Mouse (Mus musculus) retina, embryonic 14.5 days (tissue): ENCODE data around the gene Lefty1.
"Not testable (repeated sequence)": the region's sequence is repeated elsewhere in the genome, so short reads cannot be mapped to it uniquely, and the experiment has no call there.

Source experiments
- DNase-seq: peaks from one replicate; pipeline ENCODE4 v3.0.0-alpha.2; 2015; ENCODE audit warnings: low spot score

Gene Lefty1

DNA sequence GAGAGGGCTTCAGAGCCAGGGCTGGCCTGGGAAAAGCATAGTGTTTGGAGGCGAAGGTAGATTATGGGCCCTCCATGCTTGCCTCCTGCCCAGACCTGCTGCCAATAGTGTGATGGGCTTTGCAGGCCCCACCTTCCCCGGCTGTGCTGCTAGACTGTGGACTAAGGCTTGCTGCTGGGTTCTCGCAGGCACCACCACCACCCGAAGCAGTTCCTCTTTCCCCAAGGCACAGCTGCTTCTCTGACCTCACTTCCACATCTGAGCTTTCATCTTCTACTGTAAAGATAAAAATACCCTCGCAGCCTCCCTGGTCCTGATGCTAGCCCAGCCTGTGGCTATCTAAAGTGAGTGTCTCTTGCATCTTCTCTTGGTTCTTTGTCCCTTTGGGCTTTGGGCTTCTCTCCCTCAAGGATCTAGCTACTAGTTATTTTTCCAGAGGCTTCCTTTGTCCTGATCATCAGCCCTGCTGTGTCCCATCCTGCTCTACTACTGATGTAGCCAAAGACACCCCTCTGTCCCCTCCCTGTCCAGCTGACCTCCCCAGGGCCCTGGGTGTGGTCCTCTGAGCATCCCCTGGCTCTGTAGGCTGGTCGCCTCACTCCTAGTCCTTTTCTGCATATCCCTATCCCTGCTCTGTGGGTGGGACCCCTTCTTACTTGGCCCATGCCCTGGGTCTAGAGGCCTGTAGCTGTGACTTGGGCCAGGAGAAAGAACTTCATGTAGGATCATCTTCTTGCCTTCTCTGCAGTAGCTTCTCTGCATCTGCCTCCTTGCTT, 12.4 kb upstream of the Lefty1 start:
- no peak for DNase-seq

DNA sequence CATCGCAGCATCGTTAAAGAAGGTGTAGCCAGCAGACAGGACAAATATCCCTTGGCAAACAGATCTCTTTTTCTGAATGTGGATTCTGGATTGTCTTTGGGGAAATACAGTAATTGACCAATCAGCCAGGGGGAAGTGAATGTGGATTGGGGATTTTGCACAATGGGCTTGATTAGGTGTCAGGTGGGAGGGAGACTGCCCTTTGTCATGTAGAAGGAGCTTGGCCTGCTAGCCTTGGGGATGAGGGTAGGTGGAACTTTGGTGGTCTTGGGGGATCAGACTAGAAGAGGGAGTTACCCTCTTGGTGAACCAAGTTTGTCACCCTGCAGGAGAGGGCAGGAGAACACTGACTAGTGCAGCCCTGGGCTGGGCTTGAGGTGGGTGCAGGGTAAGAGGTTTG, 10.1 kb upstream of the Lefty1 start:
- no peak for DNase-seq

DNA sequence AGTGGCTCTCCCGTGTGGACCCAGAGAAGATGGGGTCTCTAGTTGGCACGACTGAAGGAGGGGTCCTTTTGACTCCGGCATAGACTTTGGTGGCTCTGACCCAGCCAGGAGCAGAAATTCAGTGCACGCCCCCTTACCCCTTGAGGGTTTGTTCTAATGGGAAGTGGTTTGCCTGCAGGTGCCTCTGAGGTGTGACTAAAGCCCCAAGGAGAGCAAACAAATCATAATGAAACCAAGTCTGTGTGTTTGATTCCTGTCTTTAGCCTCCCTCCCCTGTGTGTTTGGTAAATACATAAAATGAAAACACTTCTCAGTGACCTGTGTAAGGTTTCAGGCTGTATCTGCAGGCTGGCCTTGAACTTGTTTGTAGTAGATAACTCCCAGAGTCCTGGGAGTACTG, 8.5 kb upstream of the Lefty1 start:
- no peak for DNase-seq

DNA sequence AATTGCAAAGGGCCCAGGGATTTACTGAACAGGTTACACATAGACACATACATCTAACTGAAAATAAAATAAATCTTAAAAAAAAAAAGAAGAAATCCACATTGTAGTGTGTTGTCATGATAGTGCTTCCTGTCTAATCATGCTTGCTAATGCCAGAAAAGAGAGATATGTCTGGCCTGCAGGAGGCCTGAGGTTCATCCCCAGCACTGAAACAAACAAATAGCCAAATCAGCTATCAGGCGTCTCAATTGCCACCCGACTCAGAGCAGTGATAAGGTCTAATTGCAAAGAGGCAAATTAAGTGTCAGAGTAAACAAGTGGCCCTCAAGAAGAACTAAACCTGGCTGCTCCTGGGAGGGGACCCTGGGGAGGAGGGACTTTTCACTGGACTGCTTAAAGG, 5.2 kb upstream of the Lefty1 start:
- no peak for DNase-seq

DNA sequence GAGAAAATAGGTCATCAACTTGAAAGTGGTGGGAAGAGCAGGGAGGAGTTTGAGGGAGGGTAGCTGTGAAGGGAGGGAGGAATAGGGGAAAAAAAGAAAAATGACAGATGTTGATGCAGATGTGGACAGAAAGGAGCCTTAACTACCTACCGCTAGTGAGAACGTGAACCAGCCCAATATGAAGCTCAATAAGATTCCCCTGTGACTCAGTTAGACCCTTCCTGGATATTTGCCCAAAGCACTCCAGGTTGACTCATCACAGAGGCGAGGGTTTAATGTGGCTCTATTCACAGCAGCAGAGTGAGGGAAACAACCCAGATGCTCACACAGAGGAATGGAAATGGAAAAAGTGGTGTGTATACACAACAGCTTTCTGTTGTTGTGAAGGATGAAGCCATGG, 3.7 kb upstream of the Lefty1 start:
- no peak for DNase-seq

DNA sequence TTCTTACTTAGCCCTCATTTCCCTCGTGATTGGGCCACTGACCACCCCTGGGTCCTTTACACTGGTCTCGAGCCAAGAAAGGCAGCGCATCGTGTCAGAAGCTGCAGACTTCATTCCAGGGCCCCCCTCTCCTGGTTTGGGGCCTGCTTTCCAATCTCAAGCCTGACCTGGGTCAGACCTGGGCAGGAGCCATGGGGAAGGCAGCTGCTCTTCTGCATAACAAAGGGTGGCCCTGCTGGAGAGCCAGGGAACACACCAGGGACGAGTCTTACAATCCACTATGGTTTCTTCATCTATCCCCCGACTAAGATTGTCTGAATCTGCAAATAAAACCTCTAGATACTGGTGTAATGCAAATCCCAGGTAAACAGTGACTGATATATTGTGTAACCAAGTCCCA, 1.2 kb upstream of the Lefty1 start:
- no peak for DNase-seq

DNA sequence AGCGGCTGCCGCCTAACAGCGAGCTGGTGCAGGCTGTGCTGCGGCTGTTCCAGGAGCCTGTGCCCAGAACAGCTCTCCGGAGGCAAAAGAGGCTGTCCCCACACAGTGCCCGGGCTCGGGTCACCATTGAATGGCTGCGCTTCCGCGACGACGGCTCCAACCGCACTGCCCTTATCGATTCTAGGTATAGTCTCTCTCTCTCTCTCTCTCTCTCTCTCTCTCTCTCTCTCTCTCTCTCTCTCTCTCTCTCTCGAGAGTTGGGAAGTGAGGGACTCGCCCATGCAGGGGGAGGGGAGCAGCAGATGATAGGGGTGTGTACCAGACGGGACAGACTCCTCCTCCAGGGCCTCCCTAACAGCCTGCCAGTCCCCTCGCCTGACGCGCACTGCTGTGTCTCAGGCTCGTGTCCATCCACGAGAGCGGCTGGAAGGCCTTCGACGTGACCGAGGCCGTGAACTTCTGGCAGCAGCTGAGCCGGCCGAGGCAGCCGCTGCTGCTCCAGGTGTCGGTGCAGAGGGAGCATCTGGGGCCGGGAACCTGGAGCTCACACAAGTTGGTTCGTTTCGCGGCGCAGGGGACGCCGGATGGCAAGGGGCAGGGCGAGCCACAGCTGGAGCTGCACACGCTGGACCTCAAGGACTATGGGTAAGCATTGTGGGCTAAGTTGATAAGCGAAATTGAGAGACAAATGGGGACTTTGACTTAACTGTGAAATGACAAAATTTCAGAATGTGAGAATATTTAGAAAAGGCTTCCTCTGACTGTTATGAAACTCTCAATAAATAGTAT, 2.0 kb downstream of the Lefty1 start:
- not testable (repeated sequence) for DNase-seq

DNA sequence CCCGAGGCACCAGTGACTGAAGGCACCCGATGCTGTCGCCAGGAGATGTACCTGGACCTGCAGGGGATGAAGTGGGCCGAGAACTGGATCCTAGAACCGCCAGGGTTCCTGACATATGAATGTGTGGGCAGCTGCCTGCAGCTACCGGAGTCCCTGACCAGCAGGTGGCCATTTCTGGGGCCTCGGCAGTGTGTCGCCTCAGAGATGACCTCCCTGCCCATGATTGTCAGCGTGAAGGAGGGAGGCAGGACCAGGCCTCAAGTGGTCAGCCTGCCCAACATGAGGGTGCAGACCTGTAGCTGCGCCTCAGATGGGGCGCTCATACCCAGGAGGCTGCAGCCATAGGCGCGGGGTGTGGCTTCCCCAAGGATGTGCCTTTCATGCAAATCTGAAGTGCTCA, 2.8 kb downstream of the Lefty1 start:
- DNase-seq: not testable (repeated sequence)

DNA sequence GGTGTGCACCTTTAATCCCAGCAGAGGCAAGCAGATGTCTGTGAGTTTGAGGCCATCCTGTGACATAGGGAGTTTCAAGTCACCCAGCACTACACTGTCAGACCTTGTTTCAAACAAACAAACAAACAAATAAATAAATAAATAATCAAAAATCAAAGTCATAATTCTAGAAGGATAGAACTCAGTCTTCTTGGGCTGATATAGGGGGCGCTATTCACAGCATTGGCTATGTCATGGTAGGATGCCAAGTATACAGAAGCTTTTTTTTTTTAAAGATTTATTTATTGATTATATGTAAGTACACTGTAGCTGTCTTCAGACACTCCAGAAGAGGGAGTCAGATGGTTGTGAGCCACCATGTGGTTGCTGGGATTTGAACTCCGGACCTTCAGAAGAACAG, 4.0 kb downstream of the Lefty1 start:
- DNase-seq: not testable (repeated sequence)

DNA sequence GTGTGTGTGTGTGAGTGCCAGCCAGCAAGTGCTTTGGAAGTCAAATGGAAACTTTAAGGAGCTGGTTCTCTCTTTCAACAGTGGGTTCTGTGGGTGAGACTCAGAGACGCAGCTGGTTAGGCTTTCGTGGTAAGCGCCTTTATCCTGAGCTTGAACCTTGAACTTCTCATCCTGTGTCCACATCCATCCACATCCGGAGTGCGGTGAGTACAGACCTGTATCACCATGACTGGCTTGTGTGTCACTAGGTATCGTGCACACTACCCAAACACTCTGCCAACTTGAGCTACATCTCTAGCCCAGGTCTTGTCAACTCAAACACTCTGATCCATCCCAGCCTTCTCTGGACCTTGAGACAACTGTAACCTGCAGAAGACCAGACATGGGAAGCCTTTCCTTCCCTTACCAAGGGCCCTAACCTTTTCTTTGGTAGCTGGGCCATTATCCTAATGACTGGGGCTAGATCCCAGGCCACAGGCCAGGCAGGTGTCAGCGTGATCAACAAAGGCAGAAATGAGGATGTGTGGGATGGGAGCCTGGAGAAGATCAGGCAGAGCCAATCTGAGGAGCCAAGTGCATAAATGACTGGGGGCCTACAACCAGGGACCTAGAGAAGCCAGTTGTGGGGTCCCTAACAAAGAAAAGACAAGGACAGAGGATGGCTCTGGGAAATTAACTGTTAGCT, 6.1 kb downstream of the Lefty1 start:
- DNase-seq: no peak

DNA sequence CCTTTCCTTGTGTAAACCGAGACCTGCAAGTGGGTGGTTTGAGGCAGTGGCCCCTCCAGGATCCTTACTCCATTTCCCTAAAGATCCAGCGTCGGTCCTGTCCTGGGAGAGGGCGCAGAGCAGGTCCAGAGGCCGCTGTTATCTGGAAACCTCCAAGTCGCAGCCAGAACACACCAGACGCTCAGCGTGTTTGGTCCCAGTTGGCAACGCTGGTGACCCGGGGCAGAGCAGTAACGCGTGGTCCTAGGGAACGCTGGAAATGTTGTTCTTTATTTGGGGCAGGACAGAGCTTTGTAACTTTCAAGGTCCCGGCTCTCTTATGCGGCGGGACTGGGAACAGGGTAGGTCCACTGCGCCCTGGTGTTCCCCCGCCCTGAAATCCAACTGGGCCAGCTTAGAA, 6.9 kb downstream of the Lefty1 start:
- no peak for DNase-seq

DNA sequence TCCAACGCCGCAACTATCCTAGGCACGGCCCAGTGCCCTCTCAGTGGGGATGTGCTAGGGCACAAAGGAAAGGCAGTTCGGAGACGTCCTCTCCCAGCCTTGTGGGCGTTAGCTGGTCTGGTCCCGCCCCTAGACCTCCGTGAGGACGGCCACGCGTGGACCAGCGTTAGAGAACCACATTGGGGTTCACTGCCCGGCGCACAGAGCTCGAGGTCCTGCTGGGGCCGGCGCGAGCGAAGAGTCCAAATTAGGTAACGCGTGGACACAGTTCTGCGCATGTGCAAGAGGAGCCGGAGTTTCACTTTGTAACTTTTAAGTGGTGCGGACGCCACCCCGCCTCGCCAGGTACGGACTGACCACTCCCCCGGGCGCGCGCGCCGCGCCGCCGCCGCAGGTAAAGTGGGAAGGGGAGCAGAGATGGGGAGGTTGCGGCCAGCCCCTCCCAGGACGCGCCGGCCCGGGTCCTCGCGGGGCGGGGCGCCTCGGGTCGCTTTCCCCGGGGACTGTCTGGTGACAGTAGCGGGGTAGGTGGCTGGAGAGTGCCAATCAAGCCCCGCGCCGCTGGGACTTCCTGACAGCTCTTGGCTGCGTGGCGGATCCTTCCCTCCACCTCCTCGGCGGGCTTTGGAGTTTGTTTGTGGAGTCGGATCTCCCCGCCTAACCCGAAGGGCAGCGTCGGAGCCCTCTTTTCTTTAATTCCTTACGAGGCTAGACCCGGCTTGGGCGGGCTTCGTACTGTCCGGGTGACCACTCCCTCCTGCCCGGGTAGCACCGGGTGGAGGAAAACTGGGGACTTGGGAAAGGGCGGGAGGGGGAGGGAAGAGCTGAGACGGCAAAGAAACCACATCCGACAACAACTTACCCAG, 7.6 kb downstream of the Lefty1 start, which contains the start of gene Tmem63a:
Gene Tmem63a (plus strand): TSS at position 179 of the 866 bp plus-strand sequence.
- peak; percentile 71 for DNase-seq

DNA sequence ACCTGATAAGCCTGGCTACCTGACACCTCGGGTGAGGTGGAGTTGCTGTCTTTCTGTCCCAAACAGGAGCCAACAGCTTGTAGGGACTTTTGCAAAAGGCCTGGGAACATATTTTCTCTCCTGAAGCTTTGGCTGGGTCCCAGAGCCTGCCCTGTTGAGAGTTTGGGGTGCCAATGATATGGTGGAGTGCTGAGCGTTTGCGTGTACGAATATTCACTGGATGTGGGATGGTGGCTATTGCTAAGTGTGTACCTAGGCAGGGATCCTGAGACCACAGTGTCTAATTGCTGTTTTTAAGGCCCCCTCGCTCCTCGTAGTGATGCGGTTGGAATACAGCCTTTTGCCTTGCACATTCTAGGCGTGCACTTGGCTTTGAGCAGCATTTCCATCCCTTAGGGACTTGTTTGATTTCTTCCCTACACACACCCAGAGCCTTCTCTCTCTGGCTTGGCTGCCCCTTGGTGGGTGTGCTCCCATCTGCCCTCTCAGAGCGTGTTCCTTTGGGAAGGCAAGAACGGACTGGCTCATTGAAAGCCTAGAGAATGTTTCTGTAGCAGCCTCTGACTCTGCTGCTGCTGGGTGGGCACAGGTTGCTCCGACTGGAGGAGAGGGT, 8.3 kb downstream of the Lefty1 start:
- DNase-seq: no peak

DNA sequence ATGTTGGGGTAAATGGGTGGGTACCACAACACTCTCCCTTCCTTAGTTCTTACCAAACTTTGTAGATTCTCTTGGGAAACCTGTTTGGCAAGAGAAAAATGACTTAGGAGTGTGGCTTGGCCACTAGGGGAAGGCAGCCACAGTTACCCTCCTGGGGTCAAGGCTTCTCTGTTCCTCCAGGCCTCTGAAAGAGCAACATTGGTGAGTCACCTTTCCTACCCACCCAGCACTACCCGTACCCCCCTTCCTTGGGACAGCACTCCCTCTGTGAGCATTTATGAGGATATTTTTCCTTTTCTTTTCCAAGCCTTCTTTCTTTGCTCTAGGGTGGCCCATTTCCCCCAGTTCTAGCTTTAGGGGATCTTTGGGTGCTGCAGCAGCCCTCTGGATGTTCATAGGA, 9.1 kb downstream of the Lefty1 start:
- DNase-seq: no peak

DNA sequence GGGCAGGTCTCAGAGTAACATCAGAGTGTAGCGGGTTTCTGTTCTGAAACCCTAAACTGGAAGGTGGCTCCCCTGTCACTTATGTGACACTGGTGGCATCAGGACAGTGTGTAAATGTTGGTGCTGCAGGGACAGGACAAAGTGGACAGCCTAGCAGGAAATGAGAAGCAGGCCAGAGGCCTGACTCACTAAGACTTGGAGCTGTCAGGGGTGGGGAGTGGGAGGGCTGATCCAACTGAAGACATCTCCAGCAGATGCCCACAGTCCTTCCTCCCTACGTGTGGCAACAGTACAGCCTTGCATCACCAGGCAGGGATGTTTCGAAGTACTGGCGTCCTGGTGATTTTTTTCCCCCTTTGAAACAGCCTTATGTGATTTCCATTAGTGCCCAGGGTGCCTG, 9.7 kb downstream of the Lefty1 start:
- no peak for DNase-seq

DNA sequence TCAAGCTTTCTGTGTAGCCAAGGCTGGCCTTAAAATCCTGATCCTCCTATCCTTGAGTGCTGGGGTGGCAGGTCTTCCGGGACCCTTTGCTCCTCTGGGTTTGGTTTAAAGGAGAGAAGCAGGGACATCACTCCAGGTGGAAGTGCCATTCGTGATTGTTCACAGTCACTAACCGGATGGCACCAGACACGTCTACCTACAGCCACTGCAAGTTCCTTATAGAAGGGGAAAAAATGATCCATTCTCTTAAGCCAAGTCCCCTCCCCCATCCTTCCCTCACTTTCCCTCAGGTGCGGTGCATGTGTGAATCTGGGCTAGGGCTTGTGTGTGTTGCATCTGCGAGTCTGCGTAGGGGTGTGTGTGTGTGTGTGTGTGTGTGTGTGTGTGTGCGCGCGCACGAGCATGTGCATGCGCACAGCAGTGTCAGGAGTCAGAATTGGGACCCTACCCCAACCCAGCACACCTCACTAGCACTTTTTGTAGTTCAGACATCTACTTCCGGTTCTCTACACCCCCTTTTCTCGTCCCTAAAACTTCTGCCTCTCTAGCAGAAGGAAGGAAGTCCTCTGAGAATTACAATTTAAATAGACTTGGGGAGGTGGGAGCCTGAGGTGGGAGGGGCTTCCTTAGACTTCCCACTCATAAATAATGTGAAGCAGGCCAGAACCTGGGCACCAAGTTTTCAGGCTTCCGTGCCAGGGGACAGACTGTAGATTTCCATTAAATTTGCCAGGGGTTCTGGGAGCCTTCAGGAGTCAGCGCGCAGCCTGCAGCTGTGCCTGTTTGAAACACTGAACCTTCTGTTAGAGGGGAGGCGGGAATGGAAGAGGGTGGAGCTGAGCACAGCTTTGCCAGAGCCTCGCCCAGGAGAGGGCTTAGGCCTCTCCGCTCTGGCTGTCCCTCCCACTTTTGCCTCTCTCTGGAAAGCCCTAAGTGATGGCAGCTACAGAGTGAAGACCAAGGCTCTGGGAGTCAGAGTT, 10.5 kb downstream of the Lefty1 start:
- peak; percentile 54 for DNase-seq

DNA sequence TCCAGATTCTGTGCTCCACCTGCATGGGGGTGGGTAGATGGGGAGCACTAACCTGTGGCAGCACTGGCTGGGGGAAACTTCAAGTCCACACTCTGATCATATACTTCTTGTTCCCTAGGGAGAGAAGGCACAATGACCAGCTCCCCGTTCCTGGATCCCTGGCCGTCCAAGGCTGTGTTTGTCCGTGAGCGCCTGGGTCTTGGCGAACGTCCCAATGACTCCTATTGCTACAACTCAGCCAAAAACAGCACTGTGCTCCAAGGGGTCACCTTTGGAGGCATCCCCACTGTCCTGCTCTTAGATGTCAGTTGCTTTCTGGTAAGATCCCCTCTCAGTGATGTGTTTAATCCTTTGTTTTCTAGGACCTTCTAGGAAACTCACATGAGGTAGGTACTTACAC, 11.6 kb downstream of the Lefty1 start:
- DNase-seq: no peak

DNA sequence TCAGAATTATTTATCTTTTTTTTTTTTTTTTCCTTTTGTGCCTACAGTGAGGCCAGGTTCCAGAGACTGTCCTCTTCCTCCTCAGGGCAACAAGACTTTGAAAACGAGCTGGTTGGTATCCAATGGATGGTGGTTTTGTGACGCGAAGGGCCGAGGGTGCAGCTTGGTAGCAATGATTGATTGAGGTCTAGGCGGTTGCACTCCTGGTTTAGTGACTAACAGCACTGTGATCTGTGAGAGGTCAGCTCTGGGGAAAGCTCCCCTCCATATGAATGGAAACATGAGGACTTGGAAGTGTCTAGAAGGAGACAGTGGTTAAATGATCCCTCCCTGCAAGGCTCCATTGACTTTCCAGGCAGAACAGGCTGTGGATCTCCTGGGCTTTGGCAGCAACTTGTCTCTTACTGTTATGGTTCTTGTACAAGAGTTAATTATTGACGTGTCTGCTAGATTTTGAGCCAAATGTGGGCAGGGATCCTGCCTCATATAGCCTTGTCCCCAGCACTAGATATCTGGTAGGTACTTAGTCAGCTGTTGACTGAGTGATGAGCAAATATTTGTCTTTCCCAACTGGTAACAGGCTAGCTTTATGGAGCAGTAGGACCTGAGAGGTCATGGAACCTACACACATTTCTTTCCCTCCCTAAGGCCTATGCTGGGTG, 17.4 kb downstream of the Lefty1 start:
- no peak for DNase-seq

DNA sequence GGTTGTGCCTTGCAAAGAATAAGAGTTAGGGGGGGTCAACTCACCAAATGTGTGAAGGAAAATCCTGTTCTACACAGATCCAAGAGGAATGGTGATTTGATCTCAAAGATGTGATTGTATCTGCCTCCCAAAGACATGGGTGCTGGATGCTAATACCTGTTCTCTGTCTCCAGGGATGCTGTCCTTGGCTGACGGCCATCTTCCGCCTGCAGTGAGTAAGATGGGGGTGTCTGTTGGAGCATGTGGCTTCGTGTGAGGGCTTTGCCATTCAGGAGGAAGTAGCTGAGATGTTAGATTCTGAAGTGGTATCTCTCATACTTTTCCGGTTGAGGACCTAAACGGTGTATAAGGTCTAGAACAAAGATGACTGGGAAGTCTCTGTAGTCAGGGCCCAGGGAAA, 18.0 kb downstream of the Lefty1 start:
- no peak for DNase-seq

DNA sequence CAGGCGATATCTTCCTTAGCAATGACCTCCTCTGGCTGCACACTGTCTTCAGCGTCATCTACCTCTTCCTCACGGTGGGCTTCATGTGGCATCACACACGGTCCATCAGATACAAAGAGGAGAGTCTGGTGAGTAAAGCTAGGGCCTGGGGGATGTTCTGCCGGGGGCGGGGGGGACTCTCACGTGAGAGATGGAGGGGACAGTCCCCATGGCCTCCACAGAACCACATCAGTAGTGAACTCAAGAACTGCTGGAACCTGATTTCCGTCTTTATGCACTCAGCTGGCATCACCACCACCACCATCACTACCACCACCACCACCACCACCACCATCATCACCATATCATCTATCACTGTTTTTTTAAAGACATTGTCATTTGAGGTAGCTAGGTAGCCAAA, 21.6 kb downstream of the Lefty1 start:
- DNase-seq: no peak
